Mouse (Mus musculus) G1E-ER4 (cell line): Measurements from ENCODE around the gene Sowahd. TPM values are rescaled to one million over a fixed set of nuclear protein-coding genes. Genes with fewer than 3 reads are reported as not detected.

Experiments
- GATA1 ChIP-seq: IDR thresholded peaks from one replicate; pipeline ENCODE4 v1.8.0; 2012; ENCODE audit warnings: low read length, inconsistent platforms
- polyA plus RNA-seq: library from polyadenylated mRNA; stranded (reverse); fragments of >175 nt; gene quantifications from 2 replicates; pipeline ENCODE4 v1.2.3, GENCODE M21; 2012

Sowahd gene
- not detected in 2 replicates for polyA plus RNA-seq

DNA sequence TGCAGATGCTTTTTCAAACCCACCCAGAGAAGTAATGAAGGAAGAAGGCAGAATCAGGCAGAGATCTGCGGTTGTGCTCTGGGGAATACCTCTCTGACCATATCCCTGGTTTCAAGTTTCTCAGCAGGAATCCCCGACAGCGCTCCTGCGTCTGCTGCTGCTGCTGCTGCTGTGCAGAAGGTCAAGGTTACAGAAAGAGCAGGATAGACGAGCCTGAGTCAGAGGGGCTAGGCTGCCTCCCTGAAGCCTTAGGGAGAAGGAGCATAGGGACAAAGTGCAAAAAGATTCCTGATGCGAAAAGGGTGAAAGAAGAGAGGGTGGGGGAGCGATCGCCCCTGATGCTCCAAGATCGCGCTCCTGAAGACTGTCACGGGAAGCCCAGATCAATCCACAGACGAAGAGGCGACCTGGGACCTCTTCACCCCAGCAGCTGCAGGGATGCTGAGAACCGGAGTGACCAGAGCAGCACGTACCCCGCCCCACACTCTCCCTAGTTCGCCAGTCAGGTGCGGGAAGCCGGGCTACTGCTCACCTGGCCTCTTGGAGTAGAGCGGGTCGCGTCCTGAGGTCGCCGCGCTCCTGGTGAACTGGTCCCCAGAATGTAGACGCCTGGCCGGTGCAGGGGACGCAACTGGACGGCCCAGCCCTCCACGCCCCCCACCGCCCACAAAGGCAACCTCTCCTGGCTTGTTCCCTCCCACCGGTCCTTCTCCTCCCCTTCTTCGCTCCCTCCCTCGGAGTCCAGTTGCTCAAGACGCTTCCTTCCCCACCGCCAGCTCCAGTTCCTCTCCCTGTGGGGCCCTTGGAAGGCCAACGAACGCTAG, at the start of gene Sowahd:
Sowahd (plus strand) TSS at position 780 of the 824 bp plus-strand sequence.
- TF ChIP-seq GATA1: no peak

DNA sequence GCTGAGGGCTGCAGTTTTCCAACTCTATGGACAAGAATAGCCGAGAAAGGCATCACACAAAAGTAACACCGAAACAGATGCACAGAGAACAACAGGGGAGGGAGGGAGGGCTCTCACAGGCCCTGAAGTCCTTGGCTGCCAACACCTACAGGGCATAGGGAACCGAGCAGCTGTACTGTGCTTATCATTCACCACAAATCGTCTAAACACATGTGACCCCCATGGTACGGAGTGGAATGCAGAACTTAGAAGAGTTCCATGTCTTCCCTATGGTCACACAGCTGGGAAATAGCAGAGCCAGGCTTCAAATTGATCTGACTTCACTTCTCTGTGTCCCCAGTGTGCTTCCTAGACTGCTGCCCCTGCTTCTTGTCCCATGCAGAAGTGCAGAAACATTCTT, 34.8 kb upstream of the Sowahd start:
- no peak for TF ChIP-seq GATA1

DNA sequence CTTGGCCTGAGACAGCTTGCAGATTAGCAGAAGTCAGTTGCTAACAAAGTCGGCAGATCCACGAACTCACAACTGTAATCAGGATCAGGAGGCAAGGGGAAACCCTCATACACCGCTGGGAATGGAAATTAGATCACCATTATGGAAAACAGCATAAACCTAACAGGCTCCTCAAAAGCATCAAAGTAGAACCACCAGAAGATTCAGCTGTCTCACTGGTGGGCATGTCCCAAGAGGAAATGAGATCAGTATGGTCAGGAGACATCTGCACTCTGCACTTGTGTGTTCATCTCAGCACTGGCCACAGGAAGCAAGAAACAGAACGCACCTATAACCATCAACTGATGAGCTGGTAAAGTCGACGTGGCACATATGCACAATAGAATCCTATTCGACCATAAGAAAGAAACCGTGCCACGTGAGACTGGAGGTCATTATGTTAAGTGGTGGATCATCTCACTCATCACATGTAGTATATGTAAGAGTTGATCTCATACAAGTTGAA, 30.4 kb upstream of the Sowahd start:
- TF ChIP-seq GATA1: no peak

DNA sequence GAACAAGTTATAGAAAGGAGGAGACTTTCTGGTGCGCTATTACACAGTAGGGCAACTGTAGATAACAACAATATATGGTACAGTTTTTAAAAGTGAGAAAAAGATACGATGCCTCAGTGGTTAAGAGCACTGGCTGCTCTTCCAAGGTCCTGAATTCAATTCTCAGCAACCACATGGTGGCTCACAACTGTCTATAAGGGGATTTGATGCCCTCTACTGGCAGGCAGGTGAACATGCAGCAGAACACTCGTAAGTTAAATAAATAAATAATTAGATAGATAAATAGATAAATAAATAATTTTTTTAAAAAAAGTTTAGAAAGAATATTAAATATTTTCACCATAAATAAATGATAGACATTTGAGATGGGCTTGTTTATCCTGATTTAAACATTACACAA, 29.6 kb upstream of the Sowahd start:
- no peak for TF ChIP-seq GATA1

DNA sequence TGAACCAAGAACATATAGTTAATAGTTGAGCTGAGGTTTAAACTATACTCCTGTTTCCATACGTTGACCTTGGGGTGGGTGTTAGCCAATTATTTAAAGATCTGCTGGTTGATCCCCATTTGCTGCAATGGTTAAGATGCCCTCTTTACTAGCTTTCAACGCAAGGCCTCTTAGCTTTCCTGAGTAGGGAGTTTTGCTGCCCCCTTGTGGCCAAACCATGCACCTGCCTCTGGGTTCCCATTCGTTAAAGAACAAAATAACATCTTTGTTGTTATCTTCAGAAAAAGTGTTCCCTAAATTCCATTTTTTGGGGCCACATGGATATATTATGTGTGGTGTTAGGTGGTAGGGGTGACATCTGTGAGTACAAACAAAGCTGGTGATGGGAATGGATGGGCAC, 26.0 kb upstream of the Sowahd start:
- no peak for TF ChIP-seq GATA1

DNA sequence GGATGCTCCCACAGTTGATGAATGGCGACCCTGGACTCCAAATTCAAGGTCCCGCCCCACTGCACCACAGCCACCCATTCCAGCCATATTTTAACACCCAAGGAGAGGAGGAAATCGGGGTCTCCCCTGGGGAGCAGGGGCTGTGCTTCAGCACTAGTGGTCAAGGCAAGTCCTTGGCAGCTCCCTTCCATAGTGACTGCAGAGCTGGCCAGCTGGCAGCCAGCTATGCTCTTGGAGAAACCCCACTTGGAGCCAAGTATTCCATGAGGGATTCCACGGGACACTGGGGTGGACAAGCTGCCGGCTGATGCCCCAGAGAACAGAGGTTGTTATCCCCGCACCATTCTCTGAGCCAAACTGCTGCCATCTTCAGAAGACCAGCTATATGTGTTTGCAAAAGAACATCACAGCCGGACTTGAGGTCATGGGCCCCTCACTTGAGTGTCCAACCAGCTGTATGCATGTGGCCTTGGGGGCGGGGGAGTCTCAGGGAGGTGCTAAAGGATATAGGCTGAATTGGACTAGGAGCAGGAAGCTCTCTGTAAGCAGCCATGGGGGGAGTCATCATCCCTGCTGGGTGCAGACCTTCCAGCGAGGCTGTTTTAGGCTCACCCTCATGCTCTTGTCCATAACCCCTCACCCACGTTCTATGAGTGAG, 24.9 kb upstream of the Sowahd start:
- no peak for TF ChIP-seq GATA1

DNA sequence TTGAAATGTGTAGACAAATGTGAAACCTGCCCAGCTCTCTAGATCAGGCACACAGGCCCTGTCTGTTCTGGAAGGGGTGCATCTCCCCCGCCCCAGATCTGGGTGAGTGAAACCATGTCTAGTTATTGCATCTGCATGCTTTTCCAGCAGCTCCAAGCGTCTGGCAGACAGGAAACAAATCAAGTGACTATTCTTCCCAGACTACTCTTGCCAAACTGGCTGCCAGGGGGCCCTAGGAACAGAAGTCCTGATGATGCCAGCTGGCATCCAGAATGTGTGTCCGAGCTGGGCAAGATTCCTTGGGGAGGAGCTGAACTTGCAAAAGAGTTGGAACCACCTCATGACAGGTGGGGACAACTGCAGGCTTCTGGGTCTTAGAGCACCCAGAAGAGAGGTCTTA, 20.3 kb upstream of the Sowahd start:
- TF ChIP-seq GATA1: no peak

DNA sequence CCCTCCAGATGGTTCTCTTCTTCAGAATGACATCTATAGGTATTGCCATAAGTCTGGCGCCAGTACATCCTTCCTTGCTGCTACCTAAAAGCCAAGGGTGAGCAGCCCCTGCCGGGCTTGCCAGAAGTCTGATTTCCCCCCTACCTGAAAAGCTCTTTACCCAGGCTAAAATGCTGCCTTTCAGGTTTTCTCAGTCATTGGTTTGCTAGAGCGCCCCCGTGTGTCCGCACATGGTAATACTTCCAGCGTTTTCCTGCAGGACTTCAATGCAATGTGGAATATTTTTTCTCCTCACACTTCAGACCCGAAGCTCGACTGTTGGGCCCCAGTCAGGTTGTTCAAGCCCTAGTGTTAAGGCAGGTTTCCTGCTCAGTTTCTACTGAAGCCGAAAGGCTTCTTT, 5.9 kb upstream of the Sowahd start:
- no peak for TF ChIP-seq GATA1

DNA sequence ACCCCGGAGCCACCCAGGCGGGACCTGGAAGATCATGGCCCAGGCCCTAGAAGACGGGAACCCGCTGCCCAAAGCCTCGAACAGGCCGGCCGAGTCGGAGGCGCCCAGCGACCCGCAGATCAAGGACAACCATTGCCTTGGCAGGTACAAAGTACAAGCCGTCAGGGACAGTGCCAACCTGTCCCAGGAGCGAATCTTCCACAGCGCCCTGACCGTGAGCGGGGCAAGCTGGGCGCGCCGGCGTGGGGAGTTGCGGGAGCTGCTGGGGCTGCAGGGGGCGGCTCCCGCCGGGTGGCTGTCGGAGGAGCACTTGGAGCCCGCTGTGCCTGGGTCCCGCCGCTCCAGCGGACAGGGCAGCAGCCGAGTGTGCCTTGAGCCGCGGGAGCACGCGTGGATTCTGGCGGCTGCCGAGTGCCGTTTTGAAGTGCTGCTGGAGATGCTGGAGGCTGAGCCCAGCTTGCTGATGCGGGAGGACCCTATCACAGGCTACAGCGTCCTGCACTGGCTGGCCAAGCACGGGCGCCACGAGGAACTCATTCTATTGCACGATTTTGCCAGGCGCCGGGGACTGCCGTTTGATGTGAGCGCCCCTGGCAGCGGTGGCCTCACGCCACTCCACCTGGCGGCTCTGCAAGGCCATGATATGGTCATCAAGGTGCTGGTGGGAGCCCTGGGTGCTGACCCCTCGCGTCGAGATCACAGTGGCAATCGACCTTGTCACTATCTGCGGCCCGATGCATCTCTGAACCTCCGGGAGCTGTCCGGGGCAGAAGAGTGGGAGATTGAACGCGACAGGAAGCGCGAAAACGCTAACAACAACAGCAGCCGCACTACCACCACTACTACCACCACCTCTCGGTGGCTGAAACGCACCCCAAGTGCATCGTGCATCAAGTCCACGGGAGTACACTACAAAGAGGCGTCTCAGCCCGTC, 512 bp downstream of the Sowahd start:
- no peak for TF ChIP-seq GATA1

DNA sequence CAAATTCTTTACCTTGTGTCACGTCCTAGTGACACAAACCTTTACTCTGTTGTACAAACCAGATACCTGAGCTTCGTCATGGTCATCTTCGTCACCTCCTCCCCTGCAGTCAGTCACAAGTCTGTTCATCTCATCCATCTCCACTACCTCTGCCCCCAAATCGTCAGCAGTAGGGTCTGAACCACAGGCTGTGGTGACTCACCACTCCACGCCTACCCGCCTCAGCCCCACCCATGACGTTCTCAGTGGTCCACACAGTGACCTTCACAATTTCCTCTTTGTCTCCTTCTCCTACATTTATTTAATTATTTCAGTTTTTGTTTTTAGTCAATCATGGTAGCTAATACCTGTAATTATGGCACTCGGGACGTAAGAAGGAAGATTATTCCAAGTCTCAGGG, 15.3 kb downstream of the Sowahd start:
- no peak for TF ChIP-seq GATA1

DNA sequence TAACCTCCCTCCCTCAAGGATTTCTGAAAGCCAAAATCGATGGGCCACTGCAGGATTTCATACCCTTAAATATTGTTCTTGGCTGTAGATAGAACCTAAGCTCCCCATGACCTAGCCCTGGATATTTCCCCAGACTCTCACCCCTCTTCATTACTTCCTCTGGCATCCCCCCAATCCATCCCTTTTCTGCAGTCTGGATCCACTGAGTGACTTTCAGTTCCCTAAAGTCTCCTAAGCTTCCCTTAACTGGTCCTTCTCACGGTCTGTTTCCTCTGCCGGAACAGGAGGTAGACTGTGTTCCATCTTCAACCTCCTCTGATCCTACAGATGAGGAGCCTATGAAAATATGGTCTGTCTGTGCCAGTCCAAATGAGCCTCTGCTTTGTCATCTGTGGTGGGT, 18.7 kb downstream of the Sowahd start:
- TF ChIP-seq GATA1: no peak

DNA sequence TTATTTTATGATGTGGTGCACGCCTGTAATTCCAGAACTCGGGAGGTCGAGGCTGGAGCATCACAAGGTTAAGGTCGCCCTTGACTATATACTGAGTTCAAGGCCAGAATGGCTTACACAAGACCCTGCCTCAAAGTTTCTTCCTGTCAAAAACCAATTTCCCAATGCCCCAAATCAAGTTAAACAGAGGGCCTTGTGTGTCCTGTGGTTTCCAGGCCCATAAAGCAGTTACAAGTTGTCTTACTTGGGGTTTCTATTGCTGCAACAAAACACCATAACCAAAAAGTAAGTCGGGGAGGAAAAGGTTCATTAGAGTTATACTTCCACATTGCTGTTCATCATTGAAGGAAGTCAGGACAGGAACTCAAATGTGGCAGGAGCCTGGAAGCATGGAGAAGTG, 20.1 kb downstream of the Sowahd start:
- no peak for TF ChIP-seq GATA1

DNA sequence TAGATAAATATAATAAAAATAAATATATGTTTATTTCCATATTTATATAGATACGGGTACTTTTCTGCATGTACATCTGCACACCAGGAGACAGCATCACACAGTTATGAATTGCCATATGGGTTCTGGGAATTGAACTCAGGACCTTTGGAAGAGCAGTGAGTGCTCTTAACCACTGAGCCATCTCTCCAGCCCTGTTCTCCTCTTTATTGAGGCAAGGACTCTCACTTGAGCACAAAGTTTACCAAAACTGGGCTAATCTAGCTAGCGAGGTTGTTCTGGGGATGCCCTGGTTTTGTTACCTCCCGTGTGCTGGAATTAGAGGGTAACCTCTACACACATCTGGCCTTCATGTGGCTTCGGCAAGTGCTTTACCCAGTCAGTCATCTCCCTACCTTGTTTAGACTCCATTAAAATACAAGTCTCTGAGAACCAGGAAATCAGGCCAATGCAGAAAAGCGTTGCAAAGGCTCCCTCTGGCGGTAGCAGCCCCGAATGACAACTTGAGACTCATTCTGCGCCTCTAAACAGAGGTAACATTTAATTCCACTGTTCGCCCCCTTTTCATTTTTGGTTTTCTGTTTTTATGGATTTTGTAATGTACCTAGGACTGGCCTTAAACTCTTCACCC, 25.7 kb downstream of the Sowahd start:
- no peak for TF ChIP-seq GATA1

DNA sequence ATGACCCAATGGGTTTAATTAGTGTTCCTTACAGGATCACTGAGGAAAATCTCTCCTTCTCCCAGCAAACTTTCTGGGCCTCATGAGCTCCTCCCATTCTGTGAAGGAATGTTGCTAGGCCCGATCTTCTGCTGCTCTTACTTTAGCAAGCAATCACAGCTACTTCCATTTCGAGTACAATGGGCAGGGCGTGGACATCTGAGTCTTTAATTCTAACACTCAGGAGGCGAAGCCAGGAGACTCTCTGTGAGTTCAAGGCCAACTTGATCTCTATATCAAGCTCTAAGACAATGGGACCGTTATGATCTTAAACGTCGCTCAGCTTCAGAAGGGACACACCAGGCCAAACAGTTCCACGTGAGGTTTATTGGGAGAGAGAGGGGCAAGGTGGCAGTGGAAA, 28.0 kb downstream of the Sowahd start:
- no peak for TF ChIP-seq GATA1

DNA sequence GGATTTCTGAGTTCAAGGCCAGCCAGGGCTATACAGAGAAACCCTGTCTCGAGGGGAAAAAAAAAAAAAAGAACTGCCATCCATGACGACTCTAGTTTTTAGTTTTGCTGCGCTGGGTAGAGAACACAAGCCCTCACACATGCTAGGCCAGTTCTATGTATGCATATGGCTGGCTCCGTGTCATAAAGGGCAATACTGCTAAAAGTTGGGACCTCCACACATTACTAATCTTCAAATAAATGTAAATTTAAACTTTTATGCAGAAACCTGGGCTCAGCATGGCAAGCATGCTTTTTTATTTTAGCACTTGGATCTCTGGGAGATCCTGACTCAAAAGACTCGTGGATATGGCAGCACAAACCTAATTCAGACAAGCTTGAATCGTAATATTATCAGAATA, 32.5 kb downstream of the Sowahd start:
- TF ChIP-seq GATA1: no peak

DNA sequence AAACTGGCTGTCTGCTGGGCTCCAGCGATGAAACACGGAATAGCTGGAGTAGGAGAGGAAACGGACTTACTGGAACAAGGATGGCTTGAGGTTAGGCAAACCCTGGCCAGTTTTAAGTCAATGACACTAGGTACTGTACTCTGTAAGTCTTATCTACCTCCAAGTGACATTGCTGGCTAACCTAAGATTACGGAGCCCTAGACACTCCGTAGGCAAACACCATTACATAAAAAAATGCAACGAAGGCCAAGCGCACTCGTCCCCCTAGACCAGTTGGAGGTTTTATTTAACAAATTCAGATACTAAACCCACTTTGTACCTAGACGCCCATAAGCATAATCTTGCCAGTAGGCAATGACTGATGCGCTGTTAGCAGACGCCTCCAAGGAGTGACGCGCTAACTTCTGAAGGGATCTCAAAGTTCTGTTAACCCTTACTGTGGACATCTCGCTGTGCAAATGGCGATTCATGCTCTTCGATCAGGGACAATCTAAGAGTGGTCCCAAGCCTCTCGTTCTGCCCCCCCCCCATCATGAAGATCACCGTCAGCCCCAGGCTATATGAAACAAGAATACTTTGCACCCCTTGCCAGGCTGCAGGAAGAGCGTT, 35.8 kb downstream of the Sowahd start:
- no peak for TF ChIP-seq GATA1
